Mouse (Mus musculus): ENCODE data around the gene Gm8159.
"Not testable (repeated sequence)": the region's sequence is repeated elsewhere in the genome, so short reads cannot be mapped to it uniquely, and the experiment has no call there.

The Gm8159 gene

GRCm38 (mm10) chr14:4632052-4632451 is at the start of gene Gm8159:
Gene Gm8159 (plus strand): TSS chr14:4632352.
- not testable (repeated sequence) for DNase-seq (ENCODE audit: low spot score)

- not testable (repeated sequence) for DNase-seq (ENCODE audit: low spot score)
Observed at GRCm38 (mm10) chr14:4649309-4649708, 17.2 kb downstream of the Gm8159 start.

- not testable (repeated sequence) for DNase-seq (ENCODE audit: low spot score)
Observed at GRCm38 (mm10) chr14:4650324-4650723, 18.2 kb downstream of the Gm8159 start.

GRCm38 (mm10) chr14:4663892-4664291 is 31.7 kb downstream of the Gm8159 start, which contains the start of gene Gm3239:
Gene Gm3239 (plus strand): TSS chr14:4664192.
- DNase-seq (ENCODE audit: low spot score), result not testable (repeated sequence)
